Mouse (Mus musculus): ENCODE results near the gene Lmntd2. TPM values are rescaled to one million over a fixed set of nuclear protein-coding genes. Genes with fewer than 3 reads are reported as not detected.
"Not testable (repeated sequence)": the region's sequence is repeated elsewhere in the genome, so short reads cannot be mapped to it uniquely, and the experiment has no call there.

Lmntd2 gene
- polyA plus RNA-seq (2015; fragmentation: Nextera tagmentation; extraction: Ambion mirVana) = 2.6 and 2.9 TPM in 2 replicates

GRCm38 (mm10) chr7:141213605-141214235 is at the start of gene Lmntd2:
Lmntd2 (minus strand) TSS chr7:141214080.
- DNase-seq (ENCODE audit: low spot score) (no peak), ATAC-seq (replicated peaks; ENCODE audit: low FRiP score, low read depth) (no peak)
- Histone ChIP-seq H3K27me3 (ENCODE audit: insufficient read depth, low read length) (no peaks in the 10 kb centered on the region), H3K36me3 (ENCODE audit: insufficient read depth, low read length) (no peaks in the 10 kb centered on the region), H3K9ac (ENCODE audit: low read depth, low read length) (peak within 1 kb of the TSS; percentile 46; the same call in 1 of the 2 replicates), H3K4me1 (replicated peaks; ENCODE audit: insufficient read depth, low read length) (peaks cover 23% of the 10 kb centered on the region; the same call in 1 of the 2 replicates), H3K27ac (peak within 1 kb of the TSS; percentile 87), H3K9me3 (replicated peaks; ENCODE audit: low read length) (no peaks in the 10 kb centered on the region), H3K4me2 (ENCODE audit: low read length) (peak within 1 kb of the TSS; percentile 93), H3K4me3 (replicated peaks; ENCODE audit: low read depth, low read length) (peak within 1 kb of the TSS; percentile 62; the same call in 1 of the 2 replicates)
- WGBS = 93% methylated on average over 11 of the region's 11 CpGs
- no peak for TF ChIP-seq CTCF (IDR thresholded peaks at IDR 0.05; ENCODE audit: low read depth)

- no peaks in the 10 kb centered on the region for H3K4me1 ChIP-seq (replicated peaks; ENCODE audit: insufficient read depth, low read length)
These were observed 49.8 kb upstream of the Lmntd2 start for GRCm38 (mm10) chr7:141263640-141264039.

GRCm38 (mm10) chr7:141261480-141261879 is 47.6 kb upstream of the Lmntd2 start:
- H3K9me3 ChIP-seq (replicated peaks; ENCODE audit: low read length) = no peaks in the 10 kb centered on the region
- ATAC-seq (replicated peaks; ENCODE audit: low FRiP score, low read depth) (no peak), DNase-seq (ENCODE audit: low spot score) (no peak)
- no peak overlapping the region for H3K4me3 ChIP-seq (replicated peaks; ENCODE audit: low read depth, low read length)
- H3K9ac ChIP-seq (ENCODE audit: low read depth, low read length) = no peak overlapping the region
- H3K27ac ChIP-seq = no peak overlapping the region
- TF ChIP-seq CTCF (IDR thresholded peaks at IDR 0.05; ENCODE audit: low read depth) = no peak
- H3K4me1 ChIP-seq (replicated peaks; ENCODE audit: insufficient read depth, low read length) = no peaks in the 10 kb centered on the region
- no peak overlapping the region for H3K4me2 ChIP-seq (ENCODE audit: low read length)
- WGBS = 88% methylated on average over 3 of the region's 3 CpGs
- peaks cover 73% of the 10 kb centered on the region for H3K36me3 ChIP-seq (ENCODE audit: insufficient read depth, low read length)
- H3K27me3 ChIP-seq (ENCODE audit: insufficient read depth, low read length) = no peaks in the 10 kb centered on the region

More at GRCm38 (mm10) chr7:141263640-141264039, 49.8 kb upstream of the Lmntd2 start:
- H3K27ac ChIP-seq = no peak overlapping the region
- H3K9ac ChIP-seq (ENCODE audit: low read depth, low read length) = no peak overlapping the region
- no peak for TF ChIP-seq CTCF (IDR thresholded peaks at IDR 0.05; ENCODE audit: low read depth)
- no peak for DNase-seq (ENCODE audit: low spot score)
- peaks cover 52% of the 10 kb centered on the region for H3K36me3 ChIP-seq (ENCODE audit: insufficient read depth, low read length)
- H3K4me2 ChIP-seq (ENCODE audit: low read length) = no peak overlapping the region
- no peaks in the 10 kb centered on the region for H3K27me3 ChIP-seq (ENCODE audit: insufficient read depth, low read length)
- WGBS = 90% methylated on average over 13 of the region's 13 CpGs
- no peak for ATAC-seq (replicated peaks; ENCODE audit: low FRiP score, low read depth)
- no peak overlapping the region for H3K4me3 ChIP-seq (replicated peaks; ENCODE audit: low read depth, low read length)
- no peaks in the 10 kb centered on the region for H3K9me3 ChIP-seq (replicated peaks; ENCODE audit: low read length)

GRCm38 (mm10) chr7:141256159-141256558 is 42.3 kb upstream of the Lmntd2 start:
- no peak for TF ChIP-seq CTCF (IDR thresholded peaks at IDR 0.05; ENCODE audit: low read depth)
- Histone ChIP-seq H3K36me3 (ENCODE audit: insufficient read depth, low read length) (peaks cover 73% of the 10 kb centered on the region), H3K27ac (no peak overlapping the region), H3K9me3 (replicated peaks; ENCODE audit: low read length) (no peaks in the 10 kb centered on the region), H3K9ac (ENCODE audit: low read depth, low read length) (no peak overlapping the region), H3K27me3 (ENCODE audit: insufficient read depth, low read length) (no peaks in the 10 kb centered on the region), H3K4me3 (replicated peaks; ENCODE audit: low read depth, low read length) (no peak overlapping the region), H3K4me1 (replicated peaks; ENCODE audit: insufficient read depth, low read length) (no peaks in the 10 kb centered on the region), H3K4me2 (ENCODE audit: low read length) (no peak overlapping the region)
- ATAC-seq (replicated peaks; ENCODE audit: low FRiP score, low read depth) (no peak), DNase-seq (ENCODE audit: low spot score) (no peak)
- 89% methylated on average over 10 of the region's 10 CpGs for WGBS

- not testable (repeated sequence) for H3K27me3 ChIP-seq (ENCODE audit: insufficient read depth, low read length); H3K4me2 ChIP-seq (ENCODE audit: low read length); H3K9me3 ChIP-seq (replicated peaks; ENCODE audit: low read length); DNase-seq (ENCODE audit: low spot score); ATAC-seq (replicated peaks; ENCODE audit: low FRiP score, low read depth); H3K9ac ChIP-seq (ENCODE audit: low read depth, low read length); H3K4me3 ChIP-seq (replicated peaks; ENCODE audit: low read depth, low read length); H3K27ac ChIP-seq; H3K4me1 ChIP-seq (replicated peaks; ENCODE audit: insufficient read depth, low read length)
- 91% methylated on average over 4 of the region's 4 CpGs for whole genome bisulfite sequencing
- peaks cover 59% of the 10 kb centered on the region for H3K36me3 ChIP-seq (ENCODE audit: insufficient read depth, low read length)
These were observed 36.6 kb upstream of the Lmntd2 start for GRCm38 (mm10) chr7:141250486-141250885.

GRCm38 (mm10) chr7:141231551-141231950 is 17.7 kb upstream of the Lmntd2 start:
- no peak for ATAC-seq (replicated peaks; ENCODE audit: low FRiP score, low read depth)
- no peak overlapping the region for H3K27ac ChIP-seq
- DNase-seq (ENCODE audit: low spot score) = no peak
- TF ChIP-seq CTCF (IDR thresholded peaks at IDR 0.05; ENCODE audit: low read depth) = no peak
- H3K27me3 ChIP-seq (ENCODE audit: insufficient read depth, low read length) = no peaks in the 10 kb centered on the region
- WGBS = 96% methylated on average over 10 of the region's 10 CpGs
- no peaks in the 10 kb centered on the region for H3K9me3 ChIP-seq (replicated peaks; ENCODE audit: low read length)
- H3K4me1 ChIP-seq (replicated peaks; ENCODE audit: insufficient read depth, low read length) = 0 out of 2 replicates have a peak, but pooled peaks cover 11% of the 10 kb centered on the region
- no peak overlapping the region for H3K9ac ChIP-seq (ENCODE audit: low read depth, low read length)
- peaks cover 32% of the 10 kb centered on the region for H3K36me3 ChIP-seq (ENCODE audit: insufficient read depth, low read length)
- H3K4me3 ChIP-seq (replicated peaks; ENCODE audit: low read depth, low read length) = no peak overlapping the region
- H3K4me2 ChIP-seq (ENCODE audit: low read length) = no peak overlapping the region
